Mouse (Mus musculus): ENCODE measurements at regions not wholly inside any gene's neighbourhood (a gene's known extent, or its start where the extent isn't known, plus 50 kb on each side); places are given as distances from the start of the nearest gene placed in this dataset.

- 48% methylated on average over 2 of the region's 2 CpGs for WGBS
- H3K27ac ChIP-seq = peak overlapping the region; percentile 51; the same call in 1 of the 2 replicates
- no peak for ATAC-seq (ENCODE audit: insufficient number of reproducible peaks, low FRiP score, low TSS enrichment, low read depth)
These were observed 218.4 kb downstream of the Col12a1 start for GRCm38 (mm10) chr9:79500253-79500652.

GRCm38 (mm10) chr9:79502034-79502433, 216.6 kb downstream of the Col12a1 start:
- H3K27ac ChIP-seq = no peak overlapping the region
- no peaks in the 10 kb centered on the region for H3K9me3 ChIP-seq
- no peak for ATAC-seq (ENCODE audit: insufficient number of reproducible peaks, low FRiP score, low TSS enrichment, low read depth)
- no peak overlapping the region for H3K4me3 ChIP-seq
- no peak overlapping the region for H3K4me2 ChIP-seq
- H3K27me3 ChIP-seq = no peaks in the 10 kb centered on the region
- no peaks in the 10 kb centered on the region for H3K36me3 ChIP-seq
- H3K9ac ChIP-seq = no peak overlapping the region
- H3K4me1 ChIP-seq = peaks cover 3% of the 10 kb centered on the region; the same call in 1 of the 2 replicates

More at GRCm38 (mm10) chr9:79500253-79500652, 218.4 kb downstream of the Col12a1 start:
- Histone ChIP-seq H3K9ac (no peak overlapping the region), H3K27me3 (no peaks in the 10 kb centered on the region), H3K36me3 (no peaks in the 10 kb centered on the region), H3K4me2 (no peak overlapping the region), H3K4me1 (peaks cover 3% of the 10 kb centered on the region; the same call in 1 of the 2 replicates), H3K9me3 (no peaks in the 10 kb centered on the region), H3K4me3 (no peak overlapping the region)

GRCm38 (mm10) chr9:79516384-79516783, 202.2 kb downstream of the Col12a1 start:
- Histone ChIP-seq H3K27ac (no peak overlapping the region), H3K4me1 (0 out of 2 replicates have a peak, but pooled peaks cover 2% of the 10 kb centered on the region), H3K27me3 (no peaks in the 10 kb centered on the region), H3K36me3 (no peaks in the 10 kb centered on the region), H3K4me3 (no peak overlapping the region), H3K9ac (no peak overlapping the region), H3K9me3 (no peaks in the 10 kb centered on the region), H3K4me2 (no peak overlapping the region)
- no peak for ATAC-seq (ENCODE audit: insufficient number of reproducible peaks, low FRiP score, low TSS enrichment, low read depth)
- WGBS = 83% methylated on average over 7 of the region's 7 CpGs

GRCm38 (mm10) chr9:79517461-79517860, 201.2 kb downstream of the Col12a1 start:
- ATAC-seq (ENCODE audit: insufficient number of reproducible peaks, low FRiP score, low TSS enrichment, low read depth) = no peak
- Histone ChIP-seq H3K27ac (no peak overlapping the region), H3K9ac (no peak overlapping the region), H3K4me3 (no peak overlapping the region), H3K36me3 (no peaks in the 10 kb centered on the region), H3K4me1 (peaks cover 3% of the 10 kb centered on the region), H3K27me3 (no peaks in the 10 kb centered on the region), H3K4me2 (no peak overlapping the region), H3K9me3 (no peaks in the 10 kb centered on the region)
- WGBS = 54% methylated on average over 5 of the region's 5 CpGs

- Histone ChIP-seq H3K27me3 (no peaks in the 10 kb centered on the region), H3K9me3 (no peaks in the 10 kb centered on the region), H3K9ac (no peak overlapping the region), H3K4me1 (peaks cover 14% of the 10 kb centered on the region), H3K27ac (no peak overlapping the region), H3K36me3 (no peaks in the 10 kb centered on the region), H3K4me2 (no peak overlapping the region), H3K4me3 (no peak overlapping the region)
- 74% methylated on average over 1 of the region's 1 CpGs for WGBS
- no peak for ATAC-seq (ENCODE audit: insufficient number of reproducible peaks, low FRiP score, low TSS enrichment, low read depth)
These were observed 200.0 kb downstream of the Col12a1 start for GRCm38 (mm10) chr9:79518640-79519039.

- 31% methylated on average over 2 of the region's 2 CpGs for WGBS
- ATAC-seq (ENCODE audit: insufficient number of reproducible peaks, low FRiP score, low TSS enrichment, low read depth) = no peak
- peak overlapping the region; percentile 43; the same call in 1 of the 2 replicates for H3K27ac ChIP-seq
- no peaks in the 10 kb centered on the region for H3K36me3 ChIP-seq
- no peaks in the 10 kb centered on the region for H3K27me3 ChIP-seq
- no peak overlapping the region for H3K4me3 ChIP-seq
- no peaks in the 10 kb centered on the region for H3K9me3 ChIP-seq
- H3K4me2 ChIP-seq = no peak overlapping the region
- H3K9ac ChIP-seq = no peak overlapping the region
- peaks cover 14% of the 10 kb centered on the region for H3K4me1 ChIP-seq
These were observed 198.1 kb downstream of the Col12a1 start for GRCm38 (mm10) chr9:79520498-79520897.

GRCm38 (mm10) chr9:79523054-79523453, 195.6 kb downstream of the Col12a1 start:
- Histone ChIP-seq H3K36me3 (no peaks in the 10 kb centered on the region), H3K27ac (peak overlapping the region; percentile 50; the same call in 1 of the 2 replicates), H3K4me3 (no peak overlapping the region), H3K9ac (no peak overlapping the region), H3K27me3 (no peaks in the 10 kb centered on the region), H3K9me3 (no peaks in the 10 kb centered on the region), H3K4me2 (no peak overlapping the region), H3K4me1 (peaks cover 14% of the 10 kb centered on the region)
- ATAC-seq (ENCODE audit: insufficient number of reproducible peaks, low FRiP score, low TSS enrichment, low read depth) = no peak
- 61% methylated on average over 4 of the region's 4 CpGs for WGBS

GRCm38 (mm10) chr9:79525000-79525399, 193.6 kb downstream of the Col12a1 start:
- H3K9ac ChIP-seq = no peak overlapping the region
- no peak for ATAC-seq (ENCODE audit: insufficient number of reproducible peaks, low FRiP score, low TSS enrichment, low read depth)
- no peaks in the 10 kb centered on the region for H3K9me3 ChIP-seq
- no peak overlapping the region for H3K27ac ChIP-seq
- H3K36me3 ChIP-seq = no peaks in the 10 kb centered on the region
- H3K4me1 ChIP-seq = peaks cover 12% of the 10 kb centered on the region
- H3K4me2 ChIP-seq = no peak overlapping the region
- H3K27me3 ChIP-seq = no peaks in the 10 kb centered on the region
- no peak overlapping the region for H3K4me3 ChIP-seq

- no peak overlapping the region for H3K4me2 ChIP-seq
- H3K9ac ChIP-seq = no peak overlapping the region
- WGBS = 52% methylated on average over 6 of the region's 6 CpGs
- no peaks in the 10 kb centered on the region for H3K9me3 ChIP-seq
- H3K27ac ChIP-seq = no peak overlapping the region
- H3K4me3 ChIP-seq = no peak overlapping the region
- no peaks in the 10 kb centered on the region for H3K36me3 ChIP-seq
- H3K27me3 ChIP-seq = no peaks in the 10 kb centered on the region
- ATAC-seq (ENCODE audit: insufficient number of reproducible peaks, low FRiP score, low TSS enrichment, low read depth) = no peak
- peaks cover 12% of the 10 kb centered on the region for H3K4me1 ChIP-seq
These were observed 192.2 kb downstream of the Col12a1 start for GRCm38 (mm10) chr9:79526390-79526789.

GRCm38 (mm10) chr9:79527331-79527730, 191.3 kb downstream of the Col12a1 start:
- no peak overlapping the region for H3K4me3 ChIP-seq
- no peak overlapping the region for H3K9ac ChIP-seq
- H3K4me1 ChIP-seq = peaks cover 12% of the 10 kb centered on the region
- H3K4me2 ChIP-seq = no peak overlapping the region
- H3K9me3 ChIP-seq = no peaks in the 10 kb centered on the region
- no peaks in the 10 kb centered on the region for H3K36me3 ChIP-seq
- no peak for ATAC-seq (ENCODE audit: insufficient number of reproducible peaks, low FRiP score, low TSS enrichment, low read depth)
- no peaks in the 10 kb centered on the region for H3K27me3 ChIP-seq
- WGBS = 76% methylated on average over 3 of the region's 3 CpGs
- no peak overlapping the region for H3K27ac ChIP-seq

All from limb, embryonic 15.5 days (tissue).